ENCODE assay signal across 14 mouse cellular contexts in the genomic region with DNA sequence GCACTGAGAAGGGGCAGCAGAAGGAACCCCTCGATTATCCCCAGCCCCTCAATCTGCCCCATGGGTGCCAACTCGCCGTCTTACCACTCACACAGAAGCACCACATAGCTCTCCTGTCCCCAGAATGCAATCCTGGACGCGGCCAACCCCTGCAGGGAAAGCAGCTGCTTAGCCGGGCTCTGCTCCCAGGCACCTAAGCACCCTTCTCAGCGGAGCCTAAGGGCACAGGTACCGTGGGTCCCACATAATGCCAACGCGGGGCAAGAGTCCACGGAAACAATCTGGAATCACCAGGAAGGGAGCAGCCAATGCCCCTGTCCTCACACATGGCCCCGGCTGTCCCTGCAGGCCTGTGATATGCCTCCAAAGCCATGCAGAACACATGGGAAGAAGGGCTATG.
"Had no signal": no experiment of that assay in that cellular context is flagged by ENCODE, and none has a peak within 500 bp of the region (broad histone marks: within the 10 kb centered on the region; RNA-seq: fewer than 3 reads in every experiment).

No protein-coding gene starts in this region.

- ATAC-seq: liver, postnatal 0 days had no signal

- H3K27me3 ChIP-seq: limb, embryonic 12.5 days; liver, embryonic 13.5 days; lung, embryonic 15.5 days; megakaryocyte, embryonic 14.5 days had no signal

- H3K9ac ChIP-seq: limb, embryonic 12.5 days; liver, embryonic 13.5 days; liver, postnatal 0 days; lung, embryonic 15.5 days had no signal

- H3K27ac ChIP-seq: limb, embryonic 12.5 days; liver, embryonic 13.5 days; lung, embryonic 15.5 days; macrophage; stomach, postnatal 0 days had no signal

- H3K9me3 ChIP-seq: limb, embryonic 12.5 days; liver, embryonic 13.5 days; lung, embryonic 15.5 days; megakaryocyte, embryonic 14.5 days had no signal

- H3K4me1 ChIP-seq: limb, embryonic 12.5 days; lung, embryonic 15.5 days had no signal

- H3K4me3 ChIP-seq: limb, embryonic 12.5 days; liver, embryonic 13.5 days; lung, embryonic 15.5 days; megakaryocyte, embryonic 14.5 days had no signal

- H3K4me2 ChIP-seq: limb, embryonic 12.5 days; liver, embryonic 13.5 days; lung, embryonic 15.5 days had no signal

- DNase-seq: kidney, adult 8-10 months; kidney, postnatal 25 days; layer of hippocampus, adult 9-11 months; layer of hippocampus, postnatal 36 days; liver; liver, embryonic 13.5 days; liver, postnatal 0 days; midbrain, embryonic 14.5 days; thymus, postnatal 4 days had no signal
